Mouse (Mus musculus): ENCODE measurements around the gene Gfod2. TPM values are rescaled to one million over a fixed set of nuclear protein-coding genes. Genes with fewer than 3 reads are reported as not detected.

Gfod2 gene
- total and polyA plus RNA-seq, 3 experiments: 2.3 to 3.7 (median 3.7) TPM

DNA sequence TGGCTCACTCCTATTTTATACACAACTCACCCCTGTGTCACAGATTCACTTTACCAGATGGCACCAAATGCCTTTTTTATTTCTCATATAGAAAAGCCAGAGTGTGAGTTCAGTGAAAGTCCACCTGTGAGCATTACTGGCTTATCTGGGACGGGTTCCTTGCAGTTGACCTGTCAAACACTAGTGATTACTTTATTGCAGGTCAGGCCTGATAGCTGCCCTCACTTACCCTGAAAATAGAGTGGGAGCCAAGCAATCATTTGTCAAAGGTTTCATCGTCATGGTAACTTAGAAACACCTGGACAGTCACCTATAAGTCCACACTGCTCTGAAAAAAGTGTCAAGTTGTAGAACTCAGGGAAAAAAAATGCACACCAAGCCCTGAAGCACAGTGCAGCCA lies 3.8 kb downstream of the Gfod2 start:
- 92% methylated on average over 2 of the region's 2 CpGs for WGBS
- Histone ChIP-seq H3K9ac (ENCODE audit: low read depth, low read length) (no peak overlapping the region), H3K36me3 (ENCODE audit: control insufficient read depth, insufficient read depth, low read length) (peaks cover 2% of the 10 kb centered on the region; the same call in 1 of the 2 replicates), H3K4me1 (ENCODE audit: control insufficient read depth, insufficient read depth, low read length) (peaks cover 10% of the 10 kb centered on the region), H3K27me3 (ENCODE audit: control insufficient read depth, insufficient read depth, low read length) (no peaks in the 10 kb centered on the region), H3K27ac (no peak overlapping the region), H3K4me3 (no peak overlapping the region), H3K79me2 (replicated peaks; ENCODE audit: control insufficient read depth, insufficient read depth, low read length) (peaks cover 3% of the 10 kb centered on the region; the same call in 1 of the 2 replicates)
- DNase-seq: no peak
- TF ChIP-seq CTCF (IDR thresholded peaks at IDR 0.05) (no peak), EP300 (IDR thresholded peaks at IDR 0.05; ENCODE audit: insufficient read depth, low read depth, low read length) (no peak), POLR2A (IDR thresholded peaks at IDR 0.05; ENCODE audit: insufficient read depth, low read depth, low read length) (no peak)
- intact Hi-C loops (cut with DNase I): loop anchor here (5.0 kb wide), 3 partner anchors 42 to 117 kb away; partner anchors contain the start of genes Agrp, Ctcf, Ranbp10 and Tsnaxip1

DNA sequence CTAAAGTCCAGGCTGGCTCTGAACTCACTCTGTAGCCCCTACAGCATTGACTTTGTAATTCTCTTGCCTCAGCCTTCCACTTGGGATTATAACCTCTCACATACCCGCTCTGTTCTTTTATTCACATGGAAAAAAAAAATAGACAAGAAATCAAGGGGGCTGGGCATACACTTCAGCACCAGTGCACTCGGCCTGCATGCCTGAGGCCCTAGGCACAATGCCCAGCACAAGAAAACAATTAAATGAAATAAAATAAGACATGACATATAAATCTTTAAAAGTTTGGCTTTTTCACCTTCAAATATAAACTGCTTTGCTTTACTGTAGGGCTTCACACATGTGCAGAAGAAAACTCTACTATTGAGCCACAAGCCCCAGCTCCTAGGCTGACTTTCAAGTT lies 4.5 kb downstream of the Gfod2 start:
- H3K4me1 ChIP-seq (ENCODE audit: control insufficient read depth, insufficient read depth, low read length): peaks cover 9% of the 10 kb centered on the region
- intact Hi-C loops (cut with DNase I): no loop called here
- TF ChIP-seq EP300 (IDR thresholded peaks at IDR 0.05; ENCODE audit: insufficient read depth, low read depth, low read length) (no peak), POLR2A (IDR thresholded peaks at IDR 0.05; ENCODE audit: insufficient read depth, low read depth, low read length) (no peak), CTCF (IDR thresholded peaks at IDR 0.05) (no peak)
- H3K27ac ChIP-seq: no peak overlapping the region
- no peak overlapping the region for H3K4me3 ChIP-seq
- DNase-seq: no peak
- no peaks in the 10 kb centered on the region for H3K27me3 ChIP-seq (ENCODE audit: control insufficient read depth, insufficient read depth, low read length)
- 77% methylated on average over 2 of the region's 2 CpGs for WGBS
- no peaks in the 10 kb centered on the region for H3K36me3 ChIP-seq (ENCODE audit: control insufficient read depth, insufficient read depth, low read length)
- peaks cover 3% of the 10 kb centered on the region; the same call in 1 of the 2 replicates for H3K79me2 ChIP-seq (replicated peaks; ENCODE audit: control insufficient read depth, insufficient read depth, low read length)
- no peak overlapping the region for H3K9ac ChIP-seq (ENCODE audit: low read depth, low read length)

DNA sequence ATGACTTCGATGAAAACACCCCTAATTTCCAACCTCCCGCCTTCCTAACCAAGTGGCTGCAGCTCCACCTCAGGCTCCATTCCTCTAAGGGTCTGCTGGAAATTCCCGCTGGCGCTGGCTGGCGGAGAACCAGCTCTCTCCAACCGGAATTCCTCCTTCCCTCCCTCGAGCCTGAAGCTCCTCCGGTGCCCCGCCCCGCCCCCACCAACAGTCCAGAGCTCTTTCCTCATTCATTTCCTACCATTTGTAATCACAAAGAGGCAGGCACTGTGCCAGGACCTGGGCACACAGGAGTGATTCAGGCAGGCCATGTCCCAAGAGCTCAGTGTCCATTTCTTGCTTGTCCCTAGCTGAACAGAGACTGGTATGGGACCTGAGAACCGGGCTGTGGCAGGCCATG lies 7.9 kb downstream of the Gfod2 start:
- TF ChIP-seq POLR2A (IDR thresholded peaks at IDR 0.05; ENCODE audit: insufficient read depth, low read depth, low read length) (no peak), CTCF (IDR thresholded peaks at IDR 0.05) (no peak), EP300 (IDR thresholded peaks at IDR 0.05; ENCODE audit: insufficient read depth, low read depth, low read length) (no peak)
- Histone ChIP-seq H3K9ac (ENCODE audit: low read depth, low read length) (no peak overlapping the region), H3K79me2 (replicated peaks; ENCODE audit: control insufficient read depth, insufficient read depth, low read length) (peaks cover 2% of the 10 kb centered on the region; the same call in 1 of the 2 replicates), H3K27me3 (ENCODE audit: control insufficient read depth, insufficient read depth, low read length) (no peaks in the 10 kb centered on the region), H3K4me3 (no peak overlapping the region), H3K4me1 (ENCODE audit: control insufficient read depth, insufficient read depth, low read length) (peaks cover 8% of the 10 kb centered on the region), H3K36me3 (ENCODE audit: control insufficient read depth, insufficient read depth, low read length) (no peaks in the 10 kb centered on the region), H3K27ac (peak overlapping the region; percentile 31)
- DNase-seq: peak; percentile 54 to 68
- intact Hi-C loops (cut with DNase I): loop anchor here (2.0 kb wide), 1 partner anchor 16 kb away; no protein-coding TSS in a partner anchor
- WGBS: 8% methylated on average over 11 of the region's 11 CpGs

DNA sequence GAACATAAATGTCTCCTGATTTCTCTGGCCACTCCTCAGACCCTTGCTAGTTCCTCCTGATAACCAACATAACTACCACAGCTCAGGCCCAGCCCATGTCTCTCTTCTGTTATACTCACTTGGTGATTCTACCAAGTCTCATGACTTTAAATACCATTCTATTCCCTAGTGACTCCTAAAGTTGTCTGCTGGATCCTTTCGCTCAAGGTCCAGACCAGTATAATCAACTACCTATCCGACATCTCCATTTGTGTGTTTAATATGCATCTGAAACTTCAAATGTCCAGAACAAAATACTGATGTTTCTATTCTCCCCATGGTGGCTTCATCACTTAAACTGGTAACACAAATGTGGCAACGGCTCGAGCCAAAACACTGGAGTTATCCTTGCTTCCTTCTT lies 15.2 kb downstream of the Gfod2 start:
- H3K27me3 ChIP-seq (ENCODE audit: control insufficient read depth, insufficient read depth, low read length): no peaks in the 10 kb centered on the region
- no peak for DNase-seq
- no peak overlapping the region for H3K4me3 ChIP-seq
- 0 out of 2 replicates have a peak, but pooled peaks cover 1% of the 10 kb centered on the region for H3K79me2 ChIP-seq (replicated peaks; ENCODE audit: control insufficient read depth, insufficient read depth, low read length)
- H3K27ac ChIP-seq: no peak overlapping the region
- no peak overlapping the region for H3K9ac ChIP-seq (ENCODE audit: low read depth, low read length)
- 72% methylated on average over 4 of the region's 4 CpGs for WGBS
- no peaks in the 10 kb centered on the region for H3K36me3 ChIP-seq (ENCODE audit: control insufficient read depth, insufficient read depth, low read length)
- H3K4me1 ChIP-seq (ENCODE audit: control insufficient read depth, insufficient read depth, low read length): 0 out of 2 replicates have a peak, but pooled peaks cover 1% of the 10 kb centered on the region
- TF ChIP-seq CTCF (IDR thresholded peaks at IDR 0.05): no peak
- no peak for TF ChIP-seq EP300 (IDR thresholded peaks at IDR 0.05; ENCODE audit: insufficient read depth, low read depth, low read length)
- TF ChIP-seq POLR2A (IDR thresholded peaks at IDR 0.05; ENCODE audit: insufficient read depth, low read depth, low read length): no peak
- intact Hi-C loops (cut with DNase I): no loop called here

DNA sequence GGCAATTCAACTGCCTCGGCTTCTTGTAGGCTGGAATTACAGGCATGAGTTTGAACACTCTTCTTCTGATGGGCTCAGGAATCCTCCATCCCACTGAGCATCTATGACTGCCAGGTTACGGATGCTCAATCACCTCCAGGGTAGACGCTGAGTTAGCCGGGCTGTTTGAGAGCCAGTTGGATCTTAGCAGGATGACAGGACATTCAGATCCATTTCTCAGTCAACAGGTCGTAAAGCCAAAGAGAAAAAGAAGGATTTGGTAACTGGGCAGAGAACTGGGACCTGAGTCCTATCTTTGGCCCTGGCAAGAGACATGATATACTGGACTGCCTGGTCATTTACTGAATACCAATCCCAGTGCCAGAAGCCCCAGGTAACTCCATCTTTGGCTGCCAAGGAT lies 19.2 kb downstream of the Gfod2 start:
- TF ChIP-seq CTCF (IDR thresholded peaks at IDR 0.05) (no peak), EP300 (IDR thresholded peaks at IDR 0.05; ENCODE audit: insufficient read depth, low read depth, low read length) (no peak), POLR2A (IDR thresholded peaks at IDR 0.05; ENCODE audit: insufficient read depth, low read depth, low read length) (no peak)
- DNase-seq: no peak
- 93% methylated on average over 5 of the region's 5 CpGs for WGBS
- Histone ChIP-seq H3K4me3 (no peak overlapping the region), H3K27me3 (ENCODE audit: control insufficient read depth, insufficient read depth, low read length) (no peaks in the 10 kb centered on the region), H3K79me2 (replicated peaks; ENCODE audit: control insufficient read depth, insufficient read depth, low read length) (0 out of 2 replicates have a peak, but pooled peaks cover 1% of the 10 kb centered on the region), H3K27ac (no peak overlapping the region), H3K4me1 (ENCODE audit: control insufficient read depth, insufficient read depth, low read length) (no peaks in the 10 kb centered on the region), H3K36me3 (ENCODE audit: control insufficient read depth, insufficient read depth, low read length) (no peaks in the 10 kb centered on the region), H3K9ac (ENCODE audit: low read depth, low read length) (no peak overlapping the region)
- intact Hi-C loops (cut with DNase I): no loop called here

DNA sequence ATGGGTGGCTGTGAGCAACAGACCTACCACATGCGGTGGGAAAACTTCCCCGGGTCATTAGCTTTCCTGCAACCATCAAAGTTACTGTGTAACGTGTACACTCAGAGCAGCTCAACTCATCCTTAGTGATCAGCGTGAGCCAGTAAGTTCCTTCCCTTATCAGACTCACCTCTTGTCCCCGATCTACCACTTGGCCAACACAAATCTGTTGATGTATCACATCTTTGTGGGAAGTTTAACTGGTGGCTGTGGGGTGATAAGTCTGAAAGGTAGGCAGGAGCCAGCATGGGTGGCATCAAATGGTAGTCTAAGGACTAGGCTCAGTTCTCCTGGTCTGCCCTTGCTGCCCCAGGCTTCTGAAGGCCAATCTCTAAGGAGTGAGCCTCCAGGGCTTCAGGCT lies 26.3 kb downstream of the Gfod2 start:
- TF ChIP-seq EP300 (IDR thresholded peaks at IDR 0.05; ENCODE audit: insufficient read depth, low read depth, low read length) (no peak), POLR2A (IDR thresholded peaks at IDR 0.05; ENCODE audit: insufficient read depth, low read depth, low read length) (no peak), CTCF (IDR thresholded peaks at IDR 0.05) (no peak)
- 91% methylated on average over 5 of the region's 5 CpGs for WGBS

More for the DNA sequence above, 26.3 kb downstream of the Gfod2 start:
- H3K27me3 ChIP-seq (ENCODE audit: control insufficient read depth, insufficient read depth, low read length): no peaks in the 10 kb centered on the region
- H3K27ac ChIP-seq: no peak overlapping the region
- no peak overlapping the region for H3K9ac ChIP-seq (ENCODE audit: low read depth, low read length)
- intact Hi-C loops (cut with DNase I): no loop called here
- DNase-seq: no peak
- H3K79me2 ChIP-seq (replicated peaks; ENCODE audit: control insufficient read depth, insufficient read depth, low read length): no peaks in the 10 kb centered on the region
- no peak overlapping the region for H3K4me3 ChIP-seq
- H3K36me3 ChIP-seq (ENCODE audit: control insufficient read depth, insufficient read depth, low read length): no peaks in the 10 kb centered on the region
- 0 out of 2 replicates have a peak, but pooled peaks cover 1% of the 10 kb centered on the region for H3K4me1 ChIP-seq (ENCODE audit: control insufficient read depth, insufficient read depth, low read length)

Measured in heart, adult 2 months (tissue).